Mouse (Mus musculus): ENCODE data around the gene Kpna2.
"Not testable (repeated sequence)": the region's sequence is repeated elsewhere in the genome, so short reads cannot be mapped to it uniquely, and the experiment has no call there.

Kpna2 gene

DNA sequence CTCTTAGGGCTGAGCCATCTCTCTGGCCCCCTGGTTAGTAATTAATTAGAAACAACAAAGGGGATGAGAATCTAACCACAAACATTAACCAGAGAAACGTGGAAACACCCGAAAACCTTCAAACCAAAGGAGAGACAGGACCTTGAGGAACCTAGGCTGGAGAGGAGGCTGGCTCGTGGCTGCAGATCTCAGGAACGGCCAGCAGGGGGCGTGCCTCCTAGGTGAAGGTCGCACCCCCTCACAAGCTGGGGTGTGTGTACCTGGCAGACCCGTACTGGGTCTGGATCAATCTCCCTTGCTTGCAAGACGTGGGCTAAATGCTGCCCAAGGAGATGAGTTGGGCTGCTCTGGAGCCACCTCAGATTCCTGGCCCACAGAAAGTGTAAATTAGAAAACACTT lies 19.3 kb upstream of the Kpna2 start:
- peak; percentile 57 for DNase-seq

DNA sequence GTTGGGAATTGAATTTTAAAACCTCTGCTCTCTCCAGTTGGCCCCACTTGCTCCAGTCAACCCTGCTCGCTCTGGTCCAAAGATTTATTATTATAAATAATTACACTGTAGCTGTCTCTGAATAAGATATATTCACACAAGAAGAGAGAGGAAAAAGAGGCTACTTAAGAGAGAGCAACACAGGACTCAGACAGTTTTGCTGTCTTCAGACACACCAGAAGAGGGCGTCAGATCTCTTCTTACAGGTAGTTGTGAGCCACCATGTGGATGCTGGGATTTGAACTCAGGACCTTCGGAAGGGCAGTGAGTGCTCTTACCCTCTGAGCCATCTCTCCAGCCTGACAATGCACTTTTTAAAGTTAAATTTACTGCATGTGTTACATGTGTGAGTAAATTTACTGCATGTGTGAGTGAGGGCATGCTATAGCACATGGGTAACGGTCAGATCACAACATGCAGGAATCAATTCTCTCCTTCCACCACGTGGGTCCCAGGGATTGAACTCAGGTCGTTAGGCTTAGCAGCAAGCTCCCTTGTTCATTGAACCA lies 18.1 kb upstream of the Kpna2 start:
- no peak for DNase-seq

- no peak for DNase-seq
Observed at GRCm38 (mm10) chr11:107016893-107017292, 17.6 kb upstream of the Kpna2 start.

- not testable (repeated sequence) for DNase-seq
Observed at GRCm38 (mm10) chr11:107015535-107016187, 16.3 kb upstream of the Kpna2 start.

GRCm38 (mm10) chr11:107014597-107015309 lies 15.4 kb upstream of the Kpna2 start:
- DNase-seq, result peak; percentile 54

DNA sequence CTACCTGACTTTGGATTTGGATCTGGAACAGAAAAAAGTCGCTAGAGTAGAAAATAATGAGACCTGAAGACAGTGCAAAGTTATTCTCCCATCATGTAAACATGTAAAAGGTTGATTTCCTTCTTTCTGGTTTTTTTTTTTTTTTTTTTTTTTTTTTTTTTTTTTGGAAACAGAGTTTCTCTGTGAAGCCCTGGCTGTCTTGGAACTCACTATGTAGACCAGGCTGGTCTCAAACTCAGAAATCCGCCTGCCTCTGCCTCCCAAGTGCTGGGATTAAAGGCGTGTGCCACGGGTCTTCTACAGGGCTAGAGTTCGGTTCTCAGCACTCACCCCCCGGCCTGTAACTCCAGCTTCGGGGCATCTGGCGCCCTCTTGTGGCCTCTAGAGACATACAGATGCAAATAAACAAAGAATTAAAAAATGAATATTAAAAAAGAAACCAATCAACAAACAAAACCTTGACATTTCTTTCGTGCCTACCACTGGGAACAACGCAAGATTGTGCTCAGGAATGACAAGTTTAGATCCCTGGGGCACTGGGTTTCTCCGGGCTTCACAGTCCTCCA lies 14.8 kb upstream of the Kpna2 start:
- DNase-seq, result no peak

GRCm38 (mm10) chr11:107012324-107013017 lies 13.1 kb upstream of the Kpna2 start:
- DNase-seq, result peak; percentile 97

DNA sequence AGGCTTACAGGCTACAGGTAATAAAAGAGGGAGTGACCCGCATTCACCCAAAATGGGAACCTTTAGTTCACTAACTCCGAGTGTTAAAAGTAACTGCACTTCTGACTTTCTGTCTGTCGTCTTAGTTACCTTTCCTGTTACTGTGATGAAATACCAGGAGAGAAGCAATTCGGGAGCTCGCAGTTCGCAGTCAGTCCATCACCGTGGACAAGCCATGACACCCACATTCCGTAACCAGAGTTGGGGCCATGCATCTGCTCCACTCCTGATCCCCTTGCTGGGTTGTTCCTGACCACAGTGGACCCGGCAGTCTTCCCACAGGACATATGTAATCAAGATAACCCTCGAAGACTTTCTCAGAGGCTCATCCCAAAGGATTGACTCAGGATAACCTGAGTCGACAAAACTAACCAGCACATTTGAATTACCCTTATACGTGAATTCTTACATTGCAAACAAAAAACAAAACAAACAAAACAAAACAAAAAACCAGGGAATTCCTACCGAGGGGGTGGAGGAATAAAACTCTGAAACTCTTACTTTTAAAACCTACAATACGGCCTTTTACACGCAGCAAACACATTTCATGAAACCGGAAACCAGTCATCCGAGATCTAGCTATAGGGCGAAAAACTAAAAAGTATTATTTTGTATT lies 12.5 kb upstream of the Kpna2 start:
- DNase-seq, result no peak

DNA sequence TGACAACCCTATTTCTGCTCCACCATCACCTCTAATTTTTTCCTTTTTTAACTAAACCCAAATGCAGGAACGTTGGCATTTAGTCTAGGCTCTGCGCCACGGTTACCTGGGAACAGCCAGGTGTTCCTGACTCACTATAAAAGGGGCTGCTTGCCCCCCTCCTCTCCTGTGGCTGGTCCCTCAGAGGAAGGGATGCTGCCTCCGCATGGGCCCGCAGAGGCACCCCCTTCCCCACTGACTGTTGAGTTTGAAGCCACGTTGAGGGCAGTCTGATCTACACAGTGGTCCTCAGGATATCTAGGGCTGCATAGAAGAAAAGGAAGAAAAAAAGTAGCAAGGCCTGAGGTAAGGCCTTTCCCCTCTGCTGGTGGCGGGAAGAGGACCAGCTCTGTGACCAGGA lies 11.8 kb upstream of the Kpna2 start:
- DNase-seq, result no peak

DNA sequence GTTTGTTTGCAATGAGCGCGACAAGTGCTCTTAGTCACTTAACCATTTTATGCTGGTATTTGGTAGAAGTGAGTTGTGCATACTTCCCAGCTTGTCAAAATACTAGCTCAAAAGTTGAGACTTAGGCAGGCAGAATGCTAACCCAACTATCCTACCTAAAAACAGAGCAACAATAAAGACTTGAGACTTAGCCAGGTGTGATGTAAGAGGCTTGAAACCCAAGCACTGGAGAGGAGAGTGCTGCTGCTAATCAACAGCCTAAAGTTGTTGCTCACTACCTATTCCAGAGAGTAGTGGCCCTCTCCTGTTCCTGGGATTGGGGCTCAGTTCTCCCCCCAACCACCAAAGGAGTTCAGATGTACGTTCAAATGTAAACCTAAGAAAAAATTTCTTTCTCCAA lies 11.1 kb upstream of the Kpna2 start:
- no peak for DNase-seq

- DNase-seq, result no peak
Observed at GRCm38 (mm10) chr11:107005538-107005937, 6.2 kb upstream of the Kpna2 start.

DNA sequence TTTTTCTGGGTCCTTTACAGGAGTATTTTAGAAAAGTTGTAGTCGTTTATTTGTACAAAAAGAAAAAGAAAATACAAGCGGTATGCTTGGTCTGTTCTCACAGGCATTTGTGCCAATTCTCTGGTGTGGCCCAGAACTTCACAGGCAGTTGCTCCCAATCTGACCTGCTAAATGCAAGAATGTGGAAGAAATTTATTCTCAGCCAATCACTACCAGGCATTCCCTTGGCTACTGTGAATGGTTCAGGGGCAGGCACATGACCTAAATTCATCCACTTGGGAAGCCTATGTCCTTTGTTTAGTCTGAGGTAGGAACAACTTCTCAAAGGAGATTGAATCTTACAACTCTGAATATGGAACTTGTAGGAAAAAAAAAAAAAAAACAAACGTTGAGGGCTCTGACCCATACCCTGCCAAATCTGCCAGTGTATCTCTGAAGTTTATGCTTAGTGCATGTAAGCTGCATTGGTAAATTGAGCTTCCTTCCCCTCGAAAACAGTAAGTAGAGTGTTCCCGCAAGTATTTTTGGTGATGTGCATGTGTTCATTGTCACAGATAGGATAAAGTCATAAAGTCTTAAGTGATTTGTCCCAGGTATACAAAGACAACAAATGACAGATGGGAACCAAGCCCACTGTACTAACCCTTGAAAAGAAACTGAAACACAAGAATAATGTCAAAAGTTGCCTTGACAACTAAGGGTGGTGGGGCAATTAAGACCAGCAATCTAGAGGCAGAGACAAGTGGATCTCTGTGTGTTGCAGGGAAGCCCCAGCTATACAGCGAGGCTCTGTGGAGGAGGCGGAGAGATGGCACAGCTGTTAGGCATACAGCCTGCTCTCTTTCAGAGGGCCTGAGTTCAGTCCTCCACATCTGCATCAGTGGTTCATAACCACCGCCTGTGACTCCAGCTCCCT lies 2.7 kb upstream of the Kpna2 start:
- DNase-seq, result no peak

GRCm38 (mm10) chr11:106999949-107000513 lies 690 bp upstream of the Kpna2 start:
- no peak for DNase-seq

DNA sequence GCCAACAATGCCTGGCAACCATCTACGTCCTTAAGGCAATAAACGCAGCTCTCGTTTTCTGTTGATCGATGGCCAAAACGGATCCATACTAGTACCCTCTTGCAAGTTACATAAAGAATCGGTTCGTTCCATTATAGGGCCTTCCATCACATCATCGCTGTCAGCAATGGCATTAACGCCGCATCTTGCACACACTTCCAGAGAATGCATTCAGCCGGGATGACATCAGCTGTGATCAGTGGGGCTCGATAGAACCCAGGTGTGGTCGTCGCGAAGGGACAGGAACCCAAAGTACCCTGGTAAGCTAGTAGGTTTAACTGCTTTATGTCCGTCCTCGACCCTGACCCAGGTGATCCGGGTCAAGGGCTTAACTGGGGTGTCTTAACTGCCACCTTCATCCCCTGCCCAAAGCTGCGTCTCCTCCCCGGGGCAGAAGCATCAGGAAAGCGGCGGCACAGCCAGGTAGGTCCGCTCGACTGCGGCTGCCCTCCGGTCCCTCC lies 640 bp downstream of the Kpna2 start:
- DNase-seq, result peak; percentile 47

DNA sequence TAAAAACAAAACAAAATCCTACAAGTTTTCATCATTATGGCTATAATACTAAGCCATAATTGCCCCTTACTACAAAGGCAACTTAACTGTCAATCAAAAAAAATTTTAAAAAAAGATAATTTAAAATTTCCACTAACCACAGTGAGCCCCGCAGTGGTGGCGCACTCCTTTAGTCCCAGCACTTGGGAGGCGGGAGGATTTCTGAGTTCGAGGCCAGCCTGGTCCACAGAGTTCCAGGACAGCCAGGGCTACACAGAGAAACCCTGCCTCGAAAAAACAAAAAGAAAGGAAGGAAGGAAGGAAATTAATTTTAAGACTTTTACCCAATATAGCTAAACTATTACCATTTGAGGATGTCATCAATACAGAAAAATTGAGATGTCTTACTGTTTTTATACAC lies 1.4 kb downstream of the Kpna2 start:
- peak; percentile 28 for DNase-seq

DNA sequence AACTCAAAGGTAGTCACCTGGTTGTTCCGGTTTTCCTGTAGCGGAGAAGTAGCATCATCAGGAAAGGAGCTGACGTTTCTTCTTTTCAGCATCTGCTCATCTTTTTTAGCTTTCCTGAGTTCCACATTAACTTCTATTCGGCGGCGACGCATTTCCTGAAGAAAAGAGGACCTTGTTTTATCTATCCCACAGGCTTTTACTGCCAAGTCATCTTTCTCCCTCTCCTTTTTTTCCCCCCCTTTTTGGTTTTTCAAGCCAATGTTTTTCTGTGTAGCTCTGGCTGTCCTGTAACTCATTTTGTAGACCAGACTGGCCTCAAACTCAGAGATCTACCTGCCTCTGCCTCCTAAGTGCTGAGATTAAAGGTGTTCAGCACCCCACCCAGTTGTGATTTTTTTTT lies 2.8 kb downstream of the Kpna2 start:
- DNase-seq, result not testable (repeated sequence)

DNA sequence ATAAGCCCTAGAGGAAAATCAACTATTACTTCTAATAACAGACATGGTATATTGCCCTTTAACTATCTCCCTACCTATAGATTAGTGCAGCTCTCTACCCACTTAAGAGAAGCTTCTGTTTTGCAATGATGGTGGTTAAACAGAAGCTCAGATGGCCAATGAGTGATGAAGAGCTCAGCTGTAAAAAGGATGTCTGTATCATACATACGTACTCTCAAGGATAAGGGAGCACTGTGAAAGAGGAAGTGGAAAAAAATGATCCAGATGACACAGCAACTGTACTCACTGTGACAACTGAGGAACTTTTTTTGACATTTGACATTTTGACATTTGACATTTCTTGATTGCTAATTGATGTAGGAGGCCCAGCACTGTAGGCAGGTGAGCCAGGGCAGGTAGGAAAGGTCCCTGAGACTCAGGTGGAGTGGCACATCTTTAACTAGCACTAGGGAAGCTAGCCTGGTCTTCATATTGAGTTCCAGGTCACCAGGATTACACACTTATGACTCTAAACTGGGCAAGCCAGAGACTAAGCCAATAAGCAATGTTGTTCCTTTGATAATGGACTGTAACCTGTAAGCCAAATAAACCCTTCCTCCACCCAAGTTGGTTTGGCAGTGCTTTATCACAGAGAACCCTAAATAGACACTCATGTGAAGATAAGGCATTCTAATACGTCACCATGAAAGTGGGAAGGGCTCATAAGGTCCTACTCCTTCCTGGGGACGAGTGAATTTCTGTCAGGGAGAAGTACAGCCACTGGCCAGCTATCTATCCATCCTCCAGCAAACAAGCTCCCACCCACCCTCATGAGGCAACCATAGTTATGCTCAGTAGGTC lies 4.9 kb downstream of the Kpna2 start:
- no peak for DNase-seq

GRCm38 (mm10) chr11:106987384-106987783 lies 12.0 kb downstream of the Kpna2 start:
- DNase-seq, result no peak

DNA sequence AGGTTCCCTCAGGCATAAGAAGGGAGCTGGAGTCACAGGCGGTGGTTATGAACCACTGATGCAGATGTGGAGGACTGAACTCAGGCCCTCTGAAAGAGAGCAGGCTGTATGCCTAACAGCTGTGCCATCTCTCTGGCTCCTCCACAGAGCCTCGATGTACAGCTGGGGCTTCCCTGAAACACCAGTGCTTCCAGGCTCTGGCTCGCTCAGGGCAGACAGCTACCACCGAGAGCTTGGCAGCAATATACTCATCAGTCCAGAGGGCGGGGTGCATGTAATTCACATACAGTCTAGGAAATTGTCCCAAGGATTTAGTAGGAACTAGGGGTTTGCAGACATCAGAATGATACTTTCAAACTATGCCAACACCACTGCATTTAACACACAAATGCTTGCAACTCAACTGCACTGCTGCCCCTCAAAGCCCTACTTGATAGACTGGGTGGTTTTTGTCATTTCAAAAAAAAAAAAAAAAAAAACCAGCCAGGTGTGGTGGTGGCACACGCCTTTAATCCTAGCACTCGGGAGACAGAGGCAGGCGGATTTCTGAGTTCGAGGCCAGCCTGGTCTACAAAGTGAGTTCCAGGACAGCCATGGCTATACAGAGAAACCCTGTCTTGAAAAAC lies 13.2 kb downstream of the Kpna2 start:
- not testable (repeated sequence) for DNase-seq

- no peak for DNase-seq
Observed at GRCm38 (mm10) chr11:106982351-106982750, 17.0 kb downstream of the Kpna2 start.
